Mouse (Mus musculus): ENCODE measurements around the gene Gys2. TPM values are rescaled to one million over a fixed set of nuclear protein-coding genes. Genes with fewer than 3 reads are reported as not detected.

Gene Gys2
- total RNA-seq, 2 experiments from 2014 or later: 1.5 TPM; not detected in 1

GRCm38 (mm10) chr6:142458010-142458409 is 14.9 kb downstream of the Gys2 start:
- no peak for DNase-seq

GRCm38 (mm10) chr6:142455314-142455996 is 17.5 kb downstream of the Gys2 start:
- DNase-seq: no peak

GRCm38 (mm10) chr6:142453311-142453710 is 19.6 kb downstream of the Gys2 start:
- DNase-seq: no peak

- DNase-seq: no peak
These were observed 21.5 kb downstream of the Gys2 start for GRCm38 (mm10) chr6:142451381-142451780.

GRCm38 (mm10) chr6:142429072-142429471 is 43.8 kb downstream of the Gys2 start:
- no peak for DNase-seq

GRCm38 (mm10) chr6:142424976-142425375 is 47.9 kb downstream of the Gys2 start:
- DNase-seq: no peak

- DNase-seq: no peak
These were observed 58.3 kb downstream of the Gys2 start for GRCm38 (mm10) chr6:142414597-142414996.

GRCm38 (mm10) chr6:142413845-142414244 is 59.1 kb downstream of the Gys2 start:
- no peak for DNase-seq

GRCm38 (mm10) chr6:142412906-142413491 is 59.9 kb downstream of the Gys2 start, which contains the start of gene Spx:
Gene Spx (plus strand): TSS chr6:142413441.
- DNase-seq: no peak

GRCm38 (mm10) chr6:142411140-142411539 is 61.8 kb downstream of the Gys2 start:
- DNase-seq: no peak

- no peak for DNase-seq
These were observed 77.2 kb downstream of the Gys2 start for GRCm38 (mm10) chr6:142395756-142396155.

- peak; percentile 15 to 27 for DNase-seq
These were observed 78.2 kb downstream of the Gys2 start for GRCm38 (mm10) chr6:142394669-142395068.

GRCm38 (mm10) chr6:142392312-142392711 is 80.6 kb downstream of the Gys2 start:
- no peak for DNase-seq

- DNase-seq: no peak
These were observed 83.8 kb downstream of the Gys2 start for GRCm38 (mm10) chr6:142389101-142389500.

- no peak for DNase-seq
These were observed 85.1 kb downstream of the Gys2 start for GRCm38 (mm10) chr6:142387755-142388271.

GRCm38 (mm10) chr6:142387011-142387754 is 85.7 kb downstream of the Gys2 start, which contains the start of the genes Recql and Golt1b:
Gene Recql (minus strand): TSS chr6:142387087.
Gene Golt1b (plus strand): TSS chr6:142387221.
- peak; percentile 99 for DNase-seq

GRCm38 (mm10) chr6:142386285-142387010 is 86.5 kb downstream of the Gys2 start:
- no peak for DNase-seq

GRCm38 (mm10) chr6:142384521-142384920 is 88.4 kb downstream of the Gys2 start:
- DNase-seq: no peak

GRCm38 (mm10) chr6:142381615-142382014 is 91.3 kb downstream of the Gys2 start:
- DNase-seq: no peak

GRCm38 (mm10) chr6:142379961-142380360 is 92.9 kb downstream of the Gys2 start:
- no peak for DNase-seq

GRCm38 (mm10) chr6:142378576-142379330 is 94.2 kb downstream of the Gys2 start:
- no peak for DNase-seq
